Mouse (Mus musculus) ES-Bruce4 (cell line): ENCODE data around the gene Lnx2.

Experiments used
- EP300 ChIP-seq: IDR thresholded peaks from 2 replicates; pipeline ENCODE4 v1.6.1; 2011; ENCODE audit warnings: low read depth, low read length; ENCODE audit not compliant: insufficient read depth
- POLR2A ChIP-seq: IDR thresholded peaks from one replicate; pipeline ENCODE4 v1.8.1; 2011; ENCODE audit warnings: low read length; ENCODE audit not compliant: insufficient read depth

DNA sequence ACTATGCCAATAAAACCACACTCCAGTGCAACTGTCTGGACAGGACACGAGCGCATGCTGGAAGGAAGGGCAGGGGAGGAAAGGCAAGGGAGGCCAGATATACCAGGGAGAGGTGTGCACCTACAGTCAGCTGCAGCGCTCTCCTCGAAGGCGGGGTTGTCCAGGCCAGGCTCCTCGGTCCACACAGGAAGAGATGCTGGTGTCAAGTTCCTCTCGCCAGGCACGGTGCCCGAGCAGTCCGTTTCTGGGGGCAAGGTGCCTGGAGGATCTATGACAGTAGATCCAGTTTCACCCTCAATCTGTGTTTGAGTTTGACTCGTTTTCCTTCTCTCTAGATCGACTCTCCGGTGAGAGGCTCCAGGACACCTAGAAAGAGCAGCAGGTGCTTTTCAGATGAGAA is 43.2 kb downstream of the Lnx2 start:
- no peak for TF ChIP-seq EP300
- no peak for TF ChIP-seq POLR2A
